Comparison of ENCODE assay signal across 31 mouse cellular contexts in genomic region chr7:71413121-71413520, GRCm38 (mm10).
"Had no signal": no experiment of that assay in that cellular context is flagged by ENCODE, and none has a peak within 500 bp of the region (broad histone marks: within the 10 kb centered on the region; RNA-seq: fewer than 3 reads in every experiment).

No protein-coding gene starts in this region.

- H3K27ac ChIP-seq: limb, embryonic 10.5 days; limb, embryonic 12.5 days; limb, embryonic 13.5 days; limb, embryonic 15.5 days; liver, embryonic 12.5 days; liver, embryonic 13.5 days; liver, embryonic 14.5 days; liver, embryonic 15.5 days; lung, embryonic 15.5 days; macrophage; midbrain, embryonic 10.5 days; midbrain, embryonic 12.5 days; midbrain, embryonic 13.5 days; midbrain, embryonic 15.5 days; neural tube, embryonic 12.5 days had no signal

- ATAC-seq: liver, embryonic 12.5 days; liver, postnatal 0 days; lung, postnatal 0 days; midbrain, embryonic 13.5 days; midbrain, embryonic 15.5 days; midbrain, embryonic 16.5 days had no signal

- H3K27me3 ChIP-seq: liver, embryonic 12.5 days; liver, embryonic 13.5 days; lung, embryonic 15.5 days; neural tube, embryonic 12.5 days had no signal

- H3K9ac ChIP-seq: limb, embryonic 12.5 days; limb, embryonic 13.5 days; limb, embryonic 15.5 days; liver, embryonic 12.5 days; liver, embryonic 13.5 days; liver, embryonic 14.5 days; liver, embryonic 15.5 days; liver, postnatal 0 days; lung, embryonic 14.5 days; lung, embryonic 15.5 days; midbrain, embryonic 12.5 days; midbrain, embryonic 13.5 days; midbrain, embryonic 15.5 days; neural tube, embryonic 12.5 days had no signal

- H3K36me3 ChIP-seq: limb, embryonic 10.5 days; limb, embryonic 12.5 days; limb, embryonic 13.5 days; limb, embryonic 15.5 days; liver, embryonic 12.5 days; liver, embryonic 13.5 days; liver, embryonic 15.5 days; lung, embryonic 15.5 days; midbrain, embryonic 10.5 days; midbrain, embryonic 12.5 days; midbrain, embryonic 13.5 days; midbrain, embryonic 15.5 days; neural tube, embryonic 12.5 days had no signal

- H3K4me2 ChIP-seq: limb, embryonic 12.5 days; limb, embryonic 15.5 days; liver, embryonic 11.5 days; liver, embryonic 13.5 days; liver, embryonic 15.5 days; lung, embryonic 14.5 days; lung, embryonic 15.5 days; midbrain, embryonic 12.5 days; midbrain, embryonic 13.5 days; midbrain, embryonic 15.5 days; neural tube, embryonic 12.5 days had no signal

- H3K4me3 ChIP-seq: limb, embryonic 10.5 days; limb, embryonic 12.5 days; limb, embryonic 13.5 days; limb, embryonic 15.5 days; liver, embryonic 12.5 days; liver, embryonic 13.5 days; liver, embryonic 15.5 days; lung, embryonic 15.5 days; megakaryocyte, embryonic 14.5 days; midbrain, embryonic 10.5 days; midbrain, embryonic 12.5 days; midbrain, embryonic 13.5 days; midbrain, embryonic 15.5 days; myocyte; neural tube, embryonic 12.5 days had no signal

- DNase-seq: left cerebral cortex, postnatal 4 days; liver; liver, embryonic 13.5 days; liver, postnatal 0 days; lung, adult 18-20 months; lung, adult 2 months; lung, embryonic 14.5 days; lung, postnatal 10 days; lung, postnatal 14 days; lung, postnatal 36 days; lung, postnatal 4 days; midbrain, embryonic 14.5 days had no signal

- H3K9me3 ChIP-seq: limb, embryonic 10.5 days; limb, embryonic 12.5 days; limb, embryonic 13.5 days; limb, embryonic 15.5 days; liver, embryonic 12.5 days; liver, embryonic 13.5 days; liver, embryonic 15.5 days; lung, embryonic 15.5 days; megakaryocyte, embryonic 14.5 days; midbrain, embryonic 10.5 days; midbrain, embryonic 12.5 days; midbrain, embryonic 13.5 days; midbrain, embryonic 15.5 days; neural tube, embryonic 12.5 days had no signal
